Mouse (Mus musculus) thymus, postnatal 0 days (tissue): ENCODE measurements around the gene Sez6l. TPM values are rescaled to one million over a fixed set of nuclear protein-coding genes. Genes with fewer than 3 reads are reported as not detected.

ENCODE experiments used
- DNase-seq: peaks from one replicate; pipeline ENCODE4 v3.0.0-alpha.2; 2015; ENCODE audit warnings: low spot score
- polyA plus RNA-seq: library from polyadenylated mRNA; unstranded; fragments of >200 nt; fragmentation: Nextera tagmentation; extraction: Ambion mirVana; gene quantifications from 2 replicates; pipeline ENCODE4 v1.2.1, GENCODE M21; 2015

The Sez6l gene
- polyA plus RNA-seq: 0.23 and 0.25 TPM in 2 replicates

DNA sequence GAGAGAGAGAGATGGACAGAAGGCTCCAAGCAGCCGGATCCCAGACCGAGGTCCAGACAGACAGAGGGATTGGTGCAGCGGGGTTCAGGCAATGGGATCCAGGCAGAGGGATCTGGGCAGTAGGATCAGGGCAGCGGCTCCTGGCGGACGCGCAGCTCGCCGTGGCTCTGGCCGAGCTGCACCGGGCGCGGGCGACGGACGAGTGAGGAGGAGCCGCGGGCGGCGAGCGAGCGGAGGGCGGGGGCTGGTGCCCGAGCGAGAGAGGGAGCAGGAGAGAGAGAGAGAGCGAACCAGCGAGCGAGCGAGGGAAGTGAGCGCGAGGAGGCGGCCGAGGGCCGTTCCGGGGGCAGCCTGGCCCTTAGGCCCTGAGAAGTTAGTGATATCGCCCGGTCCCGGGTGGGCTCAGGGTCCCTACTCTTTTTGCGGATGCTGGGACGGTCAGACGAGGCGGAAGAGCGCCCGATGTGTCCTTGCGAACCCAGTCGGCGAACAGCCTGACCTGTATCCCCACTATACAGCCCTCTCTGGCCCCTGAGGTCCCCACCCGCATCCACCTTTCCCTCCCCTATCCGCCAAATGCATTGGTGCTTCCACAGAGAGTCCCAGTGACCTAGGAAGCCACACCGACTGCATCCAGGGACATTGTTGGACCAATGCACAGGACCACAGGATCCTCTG lies at the start of gene Sez6l:
TSS of gene Sez6l (minus strand) at position 193 of the 678 bp plus-strand sequence.
- no peak for DNase-seq

DNA sequence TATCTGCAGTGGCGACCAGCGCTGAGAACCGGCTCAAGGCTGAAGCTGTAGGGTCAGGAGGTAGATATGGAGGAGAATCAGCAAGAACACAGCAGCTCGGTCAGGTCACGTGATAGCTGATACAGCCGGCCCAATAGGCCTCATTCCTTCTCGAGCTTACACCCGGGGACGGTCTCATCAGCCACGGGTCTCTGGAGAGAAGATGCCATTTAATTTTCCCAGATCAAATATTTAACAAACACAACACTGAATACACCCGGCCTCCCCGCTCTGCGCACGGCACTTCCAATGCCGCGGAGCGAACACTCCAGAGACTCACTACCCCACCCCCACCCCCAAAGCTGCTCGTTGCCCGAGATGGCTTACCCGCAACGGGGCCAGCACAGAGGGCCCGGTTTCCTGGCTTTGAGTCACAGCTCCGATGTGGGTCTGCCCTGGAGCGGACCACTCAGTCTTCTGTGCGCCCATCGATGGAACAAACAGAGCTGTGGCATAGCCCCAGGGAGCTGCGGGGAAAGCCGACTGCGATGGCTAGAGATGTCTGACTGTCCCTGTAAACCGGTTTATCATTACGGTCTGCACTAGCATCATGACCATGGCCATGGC lies 48.7 kb upstream of the Sez6l start:
- DNase-seq: no peak

- DNase-seq: no peak
Measured at GRCm38 (mm10) chr5:112622946-112623345, 46.0 kb upstream of the Sez6l start.

DNA sequence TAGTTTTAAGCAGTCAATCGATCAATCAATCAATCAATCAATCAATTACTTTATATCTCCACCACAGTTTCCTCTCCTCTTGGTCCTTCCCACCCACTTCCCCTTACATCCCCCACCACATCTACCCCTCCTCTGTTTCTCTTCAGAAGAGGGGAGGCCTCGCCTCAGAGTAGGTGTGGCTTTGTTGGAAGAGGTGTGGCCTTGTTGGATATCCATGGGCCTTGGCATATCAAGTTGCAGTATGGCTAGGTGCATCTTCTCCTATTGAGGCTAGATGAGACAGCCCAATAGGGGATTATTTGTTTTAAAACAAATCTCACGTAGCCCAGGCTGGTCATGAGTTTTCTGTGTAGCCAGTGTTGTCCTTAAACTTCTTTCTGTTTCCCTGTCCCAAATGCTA lies 43.3 kb upstream of the Sez6l start:
- DNase-seq: no peak

GRCm38 (mm10) chr5:112619344-112619743 lies 42.4 kb upstream of the Sez6l start:
- no peak for DNase-seq

DNA sequence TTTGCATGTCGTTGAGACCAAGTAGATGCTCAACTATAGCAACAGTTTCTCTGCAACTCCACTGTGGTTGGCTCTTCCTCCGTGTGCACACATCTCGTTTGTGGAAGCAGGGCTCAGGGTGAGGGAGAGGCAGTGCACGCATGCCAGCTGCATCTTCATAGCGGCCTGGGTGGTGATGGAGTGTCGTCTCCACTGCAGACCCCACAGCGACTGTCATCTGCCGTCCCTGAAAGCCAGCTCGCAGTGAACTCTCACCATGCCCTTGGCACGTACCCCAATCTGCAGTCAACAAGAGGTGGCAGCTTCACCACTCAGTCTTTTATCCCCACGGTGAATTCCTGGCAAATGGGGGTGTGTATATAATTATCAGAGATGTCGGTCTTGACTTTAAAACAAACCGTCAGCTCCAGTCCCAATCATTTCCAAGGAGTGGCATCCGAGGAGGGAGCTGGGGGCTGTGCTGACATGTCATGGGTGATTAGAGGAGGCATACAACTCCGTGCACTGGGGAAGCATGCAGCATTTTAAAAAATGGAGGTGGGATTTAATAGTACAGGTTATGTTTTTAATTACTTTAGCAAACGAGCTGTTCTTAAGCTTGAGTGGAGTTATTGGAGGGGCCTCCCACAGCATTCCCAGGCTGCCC lies 40.7 kb upstream of the Sez6l start:
- DNase-seq: no peak

DNA sequence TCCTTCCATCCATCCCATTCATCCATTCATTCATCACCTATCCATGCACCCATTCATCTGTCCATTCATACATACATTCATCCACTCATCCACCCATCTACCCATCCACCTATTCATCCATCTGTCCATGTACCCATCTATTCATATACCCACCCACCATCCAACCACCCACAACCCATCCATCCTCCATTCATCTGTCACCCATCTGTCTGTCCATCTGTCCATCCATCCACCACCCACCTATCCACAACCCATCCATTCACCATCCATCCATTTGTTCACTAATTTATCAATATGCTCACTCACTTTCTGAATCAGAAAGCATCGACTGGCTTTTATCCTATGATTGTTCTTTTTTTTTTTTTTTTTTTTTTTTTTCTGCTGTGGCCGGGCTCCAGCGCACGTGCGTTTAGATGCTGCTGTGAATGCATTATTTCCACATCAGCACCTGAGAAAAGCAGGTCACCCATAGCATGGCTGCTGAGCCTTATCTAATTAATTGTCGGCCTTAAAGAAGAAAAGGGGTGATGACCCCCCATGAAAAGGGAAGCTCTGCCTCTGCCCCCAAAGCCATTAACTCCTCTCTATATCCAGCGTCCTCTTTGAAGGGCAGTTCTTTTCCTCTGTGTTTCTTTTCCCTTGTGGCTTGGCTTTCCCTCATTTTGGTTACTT lies 39.1 kb upstream of the Sez6l start:
- DNase-seq: no peak

DNA sequence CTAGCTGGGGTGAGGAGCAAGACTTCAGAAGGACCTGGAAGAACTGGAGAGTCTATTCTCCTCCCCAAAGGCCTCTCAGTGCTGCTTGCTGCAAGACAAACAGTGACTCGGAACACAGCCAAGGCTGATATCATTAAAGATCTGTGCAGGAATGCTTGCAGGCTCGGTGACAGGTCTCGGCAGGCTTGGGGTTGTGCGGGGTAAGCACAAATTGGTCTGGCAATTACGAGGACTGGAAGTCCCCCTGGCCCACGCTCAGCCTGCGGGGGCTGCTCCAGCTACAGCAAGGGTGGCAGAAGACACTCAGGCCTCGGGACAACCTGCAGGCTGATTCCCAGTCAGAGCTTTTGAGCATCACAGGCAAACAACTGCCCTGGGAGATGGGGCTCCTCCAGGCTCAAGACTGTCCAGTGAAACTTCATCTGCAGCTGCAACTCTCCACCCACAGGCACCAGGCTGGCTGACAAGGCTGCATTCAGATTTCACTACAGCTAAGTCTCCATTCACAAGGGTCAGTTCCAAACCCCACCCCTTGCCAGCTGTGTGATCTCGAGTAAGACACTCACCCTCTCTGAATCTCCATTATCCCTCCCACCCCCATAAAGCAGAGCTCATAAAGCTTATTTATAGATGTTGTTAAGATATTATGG lies 31.0 kb upstream of the Sez6l start:
- no peak for DNase-seq

GRCm38 (mm10) chr5:112607119-112607518 lies 30.1 kb upstream of the Sez6l start:
- DNase-seq: no peak

GRCm38 (mm10) chr5:112605371-112605770 lies 28.4 kb upstream of the Sez6l start:
- DNase-seq: no peak

GRCm38 (mm10) chr5:112604251-112604650 lies 27.3 kb upstream of the Sez6l start:
- no peak for DNase-seq

DNA sequence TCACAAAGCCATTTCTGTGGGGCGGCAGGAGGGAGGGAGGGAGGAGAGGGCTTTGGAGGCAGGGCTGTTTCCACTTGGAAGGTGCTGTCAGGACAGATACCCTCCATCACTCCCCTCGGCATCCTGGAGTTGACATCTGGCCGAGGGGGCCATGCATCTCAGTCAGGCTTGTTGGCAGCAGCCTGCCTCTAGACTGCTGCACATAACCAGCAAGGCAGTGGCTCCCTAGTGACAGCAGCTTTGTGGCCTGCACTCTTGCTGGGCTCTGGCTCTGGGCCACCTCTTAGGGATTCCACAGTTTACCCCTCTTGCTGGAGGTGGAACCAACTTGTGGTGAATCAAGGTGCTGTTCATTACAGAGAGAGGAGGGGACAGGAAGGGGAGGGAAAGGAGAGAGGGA lies 26.6 kb upstream of the Sez6l start:
- DNase-seq: no peak

DNA sequence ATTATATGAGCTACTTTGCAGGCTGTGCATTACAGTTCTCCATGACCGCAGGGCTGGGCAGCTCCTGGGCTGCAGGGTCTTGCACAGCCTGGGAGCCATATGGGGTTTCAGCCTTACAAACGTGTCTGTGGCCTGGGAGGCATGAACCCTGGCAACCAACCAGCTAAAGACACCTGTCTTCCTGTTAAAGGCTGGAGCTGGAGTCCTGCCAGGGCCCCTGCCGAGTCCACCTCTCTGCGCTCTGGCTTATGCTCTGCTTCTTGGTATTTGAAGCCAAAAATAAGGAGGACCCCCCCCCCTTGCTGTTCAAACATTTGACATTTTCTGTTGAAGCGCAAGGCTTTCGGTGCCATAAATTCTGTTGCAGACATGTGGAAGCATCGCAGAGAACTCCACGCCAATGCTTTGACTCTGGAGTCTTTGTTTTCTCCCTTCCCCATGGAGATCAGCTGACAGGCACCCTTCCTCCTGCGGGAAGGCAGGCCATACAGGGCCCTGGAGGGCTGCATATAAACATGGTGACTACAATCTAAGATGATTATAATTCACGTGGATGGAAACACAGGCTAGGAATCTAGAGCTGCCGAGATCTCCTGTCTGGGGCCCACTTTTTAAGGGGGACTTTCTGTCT lies 23.4 kb upstream of the Sez6l start:
- DNase-seq: no peak

- no peak for DNase-seq
Measured at GRCm38 (mm10) chr5:112599538-112600308, 22.7 kb upstream of the Sez6l start.

GRCm38 (mm10) chr5:112597876-112598275 lies 20.9 kb upstream of the Sez6l start:
- DNase-seq: no peak

DNA sequence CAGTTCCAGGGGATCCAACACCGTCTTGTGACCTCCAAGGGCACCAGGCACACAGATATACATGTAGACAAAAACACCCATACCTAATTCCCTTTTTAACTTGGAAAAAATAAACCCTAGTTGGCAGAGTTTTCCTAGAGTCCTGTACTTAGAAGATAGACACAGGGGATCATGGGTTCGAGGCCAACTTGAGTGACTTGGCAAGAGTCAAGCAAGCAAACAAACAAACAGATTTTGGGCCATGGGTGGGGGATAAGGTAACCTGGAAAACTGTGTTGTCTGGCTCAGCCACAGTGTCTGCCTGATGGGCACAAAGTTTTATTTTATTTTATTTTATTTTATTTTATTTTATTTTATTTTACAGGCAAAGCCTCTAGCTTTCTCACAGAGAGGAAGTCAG lies 20.3 kb upstream of the Sez6l start:
- no peak for DNase-seq

GRCm38 (mm10) chr5:112596729-112597128 lies 19.7 kb upstream of the Sez6l start:
- no peak for DNase-seq

- DNase-seq: no peak
Measured at GRCm38 (mm10) chr5:112595701-112596632, 19.0 kb upstream of the Sez6l start.

DNA sequence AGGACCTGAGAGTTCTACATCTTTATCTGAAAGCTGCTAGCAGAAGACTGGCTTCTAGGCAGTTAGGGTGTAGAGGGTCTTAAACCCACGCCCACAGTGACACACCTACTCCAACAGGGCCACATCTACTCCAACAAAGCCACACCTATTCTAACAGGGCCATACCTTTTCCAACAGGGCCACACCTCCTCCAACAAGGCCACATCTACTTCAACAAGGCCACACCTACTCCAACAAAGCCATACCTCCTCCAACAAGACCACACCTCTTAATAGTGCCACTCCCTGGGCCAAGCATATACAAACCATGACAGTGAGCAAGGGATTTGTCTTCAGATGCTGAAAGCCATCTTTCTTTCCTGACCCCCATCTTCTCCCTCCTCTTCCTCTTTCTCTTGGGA lies 14.7 kb upstream of the Sez6l start:
- DNase-seq: no peak
